Mouse (Mus musculus) cortical plate, adult 2 months (tissue): ENCODE measurements around the gene Flrt2.

Source experiments
- CTCF ChIP-seq: fragments of 200-500 bp; IDR thresholded peaks from 2 replicates; pipeline ENCODE4 v1.5.1; 2011; ENCODE audit warnings: mild to moderate bottlenecking, control low read depth, low read length; ENCODE audit not compliant: insufficient read depth; ENCODE audit errors: extremely low read depth
- POLR2A ChIP-seq: fragments of 200-500 bp; IDR thresholded peaks from 2 replicates; pipeline ENCODE4 v1.6.1; 2011; ENCODE audit warnings: mild to moderate bottlenecking, low read length, control low read depth; ENCODE audit not compliant: insufficient read depth; ENCODE audit errors: extremely low read depth

DNA sequence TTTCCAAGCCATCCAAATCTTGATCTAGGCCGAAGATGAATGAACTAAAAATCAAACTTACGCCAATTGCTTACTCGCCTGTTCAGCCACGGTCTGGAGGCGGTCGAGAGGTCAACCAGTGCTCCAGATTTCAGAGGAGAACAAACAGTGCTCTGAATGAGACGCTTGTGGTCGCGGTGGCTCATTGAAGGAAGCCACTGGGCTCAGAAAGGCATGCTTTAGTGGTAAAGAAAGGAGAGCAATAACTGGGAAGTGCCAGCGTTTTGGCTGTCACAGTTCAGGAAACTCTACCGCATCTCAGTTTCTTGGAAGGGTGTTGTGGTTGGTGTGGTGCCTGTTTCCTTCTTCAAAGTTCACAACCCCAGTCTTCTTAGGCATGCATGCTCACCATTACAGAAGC, 49.3 kb downstream of the Flrt2 start:
- no peak for TF ChIP-seq CTCF
- no peak for TF ChIP-seq POLR2A
